Mouse (Mus musculus) kidney, adult 2 months (tissue): ENCODE data around the gene Pxdn.

Experiments
- CTCF ChIP-seq: fragments of 200-500 bp; conservative IDR thresholded peaks from 2 replicates; pipeline ENCODE4 v1.5.1; 2011; ENCODE audit warnings: low read depth, mild to moderate bottlenecking, control low read depth, low read length, moderate library complexity, mixed read lengths; ENCODE audit not compliant: insufficient read depth, insufficient read length
- POLR2A ChIP-seq: fragments of 200-500 bp; IDR thresholded peaks from one replicate; pipeline ENCODE4 v1.6.1; 2011; ENCODE audit warnings: low read depth, low read length, control low read depth

- TF ChIP-seq POLR2A (no peak), CTCF (no peak)
Measured at GRCm38 (mm10) chr12:30024264-30024825, 86.9 kb downstream of the Pxdn start.
